Mouse (Mus musculus): Measurements from ENCODE around the gene Rab19.
"Not testable (repeated sequence)": the region's sequence is repeated elsewhere in the genome, so short reads cannot be mapped to it uniquely, and the experiment has no call there.

Rab19 gene

DNA sequence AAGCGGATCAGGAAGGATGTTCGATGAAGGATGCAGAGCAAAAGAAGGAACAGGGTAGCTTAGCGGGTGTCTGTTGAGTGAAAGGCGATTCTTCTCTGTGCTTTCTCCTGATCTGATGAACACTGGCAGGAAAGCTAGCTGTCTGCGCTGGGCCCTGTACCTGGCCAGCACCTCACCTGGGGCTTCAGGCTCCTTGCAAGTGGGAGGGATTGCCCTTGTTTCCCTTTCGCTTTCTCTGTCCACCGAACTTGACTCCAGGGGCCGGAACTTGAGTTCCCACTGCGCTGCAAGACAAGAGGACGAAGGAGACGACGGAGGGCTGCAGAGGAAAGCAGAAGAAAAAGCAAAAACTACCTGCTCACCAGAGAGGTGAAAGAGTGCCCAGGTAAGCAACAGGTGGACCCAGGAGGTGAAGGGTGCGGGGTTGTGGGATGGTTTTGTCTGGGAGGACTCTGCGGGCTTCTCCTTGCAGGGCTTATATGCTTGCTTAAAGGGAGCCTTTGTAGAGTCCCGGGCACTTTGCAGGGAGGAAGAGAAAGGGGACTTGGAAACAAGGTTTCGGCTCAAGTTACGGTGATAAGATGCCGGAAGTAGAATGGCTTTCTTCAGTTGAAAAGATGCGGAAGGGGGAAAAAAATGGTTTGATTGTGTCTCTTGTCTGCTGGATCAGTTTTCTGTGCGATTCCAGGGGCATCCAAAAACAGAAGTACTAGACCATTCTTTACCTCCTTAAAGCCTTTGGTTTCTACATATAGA is at the start of gene Rab19:
Gene Rab19 (plus strand): TSS at position 51 of the 756 bp plus-strand sequence.
- DNase-seq (ENCODE audit: low read depth): peak; percentile 61

DNA sequence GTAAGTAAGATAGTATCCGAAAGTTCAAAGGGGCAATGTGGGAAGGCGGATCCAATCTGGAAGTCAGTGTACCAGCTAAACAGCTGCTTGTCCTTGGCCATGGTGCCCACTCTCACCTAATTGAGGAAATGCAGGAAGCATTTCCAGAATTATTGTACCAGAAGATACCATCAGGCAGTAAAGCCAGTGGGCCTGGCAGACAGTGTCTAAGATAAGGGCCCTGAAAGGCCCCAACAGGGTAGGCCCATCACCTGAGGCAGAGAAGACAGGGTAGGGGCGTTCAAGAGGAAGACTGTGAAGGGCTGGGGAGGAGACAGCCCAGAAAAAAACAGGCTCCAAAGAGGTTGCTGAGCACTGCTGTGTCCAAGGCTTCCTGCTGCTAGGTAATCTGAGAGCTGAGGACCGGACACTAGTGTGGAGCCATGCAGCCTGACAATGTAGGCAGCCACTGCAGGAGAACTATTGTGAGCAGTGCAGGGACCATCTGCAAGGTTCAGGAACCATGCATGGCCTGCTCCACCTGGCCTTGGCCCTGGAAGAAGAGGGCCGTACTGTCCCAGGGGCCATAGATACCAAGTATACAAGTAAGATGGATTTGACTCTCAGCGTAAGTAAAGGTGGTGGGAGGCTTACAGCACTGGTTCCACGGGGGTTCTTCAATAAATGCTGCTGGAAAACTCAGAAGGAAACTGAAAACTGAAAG is 48.8 kb upstream of the Rab19 start:
- DNase-seq (ENCODE audit: low read depth): no peak

DNA sequence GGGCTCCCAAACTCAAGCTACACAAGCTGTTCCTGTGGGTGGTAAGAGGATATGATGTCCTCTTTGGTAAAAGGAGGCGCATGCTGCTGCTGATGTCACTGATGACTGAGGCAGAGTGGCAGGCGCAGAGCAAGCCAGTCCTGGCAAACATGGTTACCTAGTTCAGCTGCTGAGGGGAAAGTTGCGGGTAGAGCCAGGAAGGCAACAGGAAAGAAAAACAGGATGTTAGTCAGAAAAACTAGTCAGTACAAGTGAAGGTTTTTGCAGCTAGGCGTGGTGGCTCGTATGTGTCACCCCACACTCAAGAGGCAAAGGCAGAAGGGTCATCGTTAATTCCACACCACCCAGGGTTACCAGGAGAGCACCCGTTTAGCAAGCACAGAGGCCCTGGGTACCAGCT is 46.8 kb upstream of the Rab19 start:
- peak; percentile 94 for DNase-seq (ENCODE audit: low read depth)

DNA sequence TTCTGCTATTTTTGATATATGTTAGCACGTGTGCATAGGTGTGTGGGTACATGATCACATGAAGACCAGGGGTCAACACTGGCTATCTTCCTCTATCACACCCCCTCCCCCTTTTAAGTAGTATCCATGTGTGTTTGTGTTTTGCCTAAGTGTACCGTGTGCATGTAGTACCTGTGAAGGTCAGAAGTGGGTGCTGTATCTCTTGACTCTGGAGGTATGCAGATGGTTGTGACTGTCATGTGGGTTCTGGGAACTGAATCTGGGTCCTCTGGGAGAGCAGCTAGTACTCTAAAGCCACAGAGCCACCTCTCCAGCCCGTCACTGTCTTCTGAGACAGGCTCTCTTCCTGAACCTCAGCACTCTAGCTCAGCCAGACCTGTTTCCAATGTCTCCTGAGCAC is 46.1 kb upstream of the Rab19 start:
- peak; percentile 56 for DNase-seq (ENCODE audit: low read depth)

DNA sequence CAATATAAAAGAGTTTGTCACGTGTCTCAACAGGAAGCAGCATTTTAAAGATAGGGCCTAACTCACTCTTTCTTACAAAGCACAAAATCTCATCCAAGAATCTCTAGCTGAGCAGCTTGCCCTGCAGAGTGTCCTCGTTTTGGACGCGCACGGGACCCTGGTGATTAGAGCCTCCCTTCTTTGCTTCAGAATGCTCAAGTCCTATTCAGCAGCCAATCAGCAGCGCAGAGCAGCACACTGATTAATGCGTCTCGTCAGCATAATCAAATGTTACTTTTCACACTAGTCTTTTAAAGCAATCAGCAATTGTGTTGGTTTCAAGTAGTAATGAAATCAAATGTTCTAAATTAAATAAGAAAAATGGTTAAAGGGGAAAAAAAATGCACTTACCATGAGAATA is 42.6 kb upstream of the Rab19 start:
- DNase-seq (ENCODE audit: low read depth): no peak

DNA sequence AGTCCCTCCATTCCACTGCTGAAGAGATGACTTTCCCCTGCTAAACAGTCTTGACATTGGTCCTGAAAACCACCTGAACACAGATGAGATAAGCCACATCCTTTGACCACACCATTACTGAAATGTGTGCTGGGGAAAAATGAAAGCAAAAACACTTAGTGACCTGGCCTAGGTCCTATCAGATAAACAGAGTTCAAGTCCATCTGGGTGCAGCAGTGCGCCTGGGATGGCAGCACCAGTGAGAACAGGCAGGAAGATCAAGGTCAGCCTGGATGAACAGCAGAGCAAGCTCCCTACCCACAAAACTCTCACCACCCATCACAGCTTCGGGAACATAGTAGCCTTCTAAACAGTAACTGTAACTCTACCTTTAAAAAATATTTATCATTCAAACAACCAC is 39.2 kb upstream of the Rab19 start:
- DNase-seq (ENCODE audit: low read depth): no peak

DNA sequence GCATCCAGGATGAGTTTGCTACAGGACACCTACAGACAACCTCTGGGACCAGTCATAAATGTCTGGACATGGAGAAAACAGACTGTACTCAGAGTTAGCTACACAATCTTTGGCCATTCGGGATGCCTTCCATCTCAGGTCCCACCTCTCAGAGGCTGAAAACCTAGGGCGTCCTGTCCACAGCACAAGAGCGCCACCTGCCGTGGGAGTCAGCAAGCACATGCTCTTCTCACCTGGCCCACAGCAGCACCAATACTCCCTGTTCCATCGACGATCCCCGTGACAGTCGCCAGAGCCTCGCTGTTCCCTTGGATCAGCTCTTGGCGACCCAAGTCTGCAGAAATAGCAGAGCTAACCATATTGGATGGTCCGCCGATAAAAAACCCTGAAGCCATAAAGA is 37.0 kb upstream of the Rab19 start:
- peak; percentile 91 for DNase-seq (ENCODE audit: low read depth)

DNA sequence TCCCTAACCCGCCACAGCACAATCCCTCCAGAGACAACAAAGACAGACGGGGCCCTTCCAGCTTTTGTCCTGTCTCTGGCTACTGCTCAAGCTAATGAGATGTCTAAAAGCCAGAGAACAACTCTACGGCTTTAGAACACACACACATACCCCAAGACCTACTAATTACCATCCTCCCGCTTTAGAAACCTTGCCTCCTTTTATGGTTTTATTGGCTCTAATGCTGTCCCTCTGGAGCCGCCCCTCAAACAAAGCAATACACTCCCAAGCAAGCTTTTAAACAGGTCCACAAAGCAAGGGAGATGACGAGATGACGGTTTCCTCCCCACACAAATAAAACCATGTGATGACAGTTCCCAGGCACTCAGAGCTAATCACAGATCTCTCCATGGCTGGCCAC is 35.5 kb upstream of the Rab19 start:
- DNase-seq (ENCODE audit: low read depth): no peak

DNA sequence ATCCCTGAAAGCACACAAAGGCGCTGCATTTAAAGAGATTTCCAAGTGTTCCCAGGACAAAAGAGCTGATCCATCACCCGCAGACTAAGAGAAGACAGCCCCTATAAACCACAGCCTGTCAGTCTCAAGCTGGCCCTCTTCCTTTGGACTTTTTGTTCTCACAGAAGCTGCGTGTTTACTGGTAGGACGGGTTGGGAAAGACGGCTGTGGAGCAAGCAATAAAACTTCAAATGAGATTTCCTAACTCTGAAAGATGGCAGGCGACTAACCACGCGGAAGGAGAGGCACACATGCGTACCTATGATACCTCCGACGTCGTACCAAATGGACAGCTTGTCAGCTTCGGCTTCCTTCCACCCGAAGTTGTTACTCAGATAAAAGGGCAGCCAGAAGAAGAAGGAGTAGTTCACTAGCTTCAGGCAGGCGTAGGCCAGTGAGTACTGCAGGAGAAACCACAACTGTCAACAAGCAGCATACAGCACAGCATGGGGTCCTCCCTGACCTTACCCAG is 33.9 kb upstream of the Rab19 start:
- DNase-seq (ENCODE audit: low read depth): peak; percentile 65

DNA sequence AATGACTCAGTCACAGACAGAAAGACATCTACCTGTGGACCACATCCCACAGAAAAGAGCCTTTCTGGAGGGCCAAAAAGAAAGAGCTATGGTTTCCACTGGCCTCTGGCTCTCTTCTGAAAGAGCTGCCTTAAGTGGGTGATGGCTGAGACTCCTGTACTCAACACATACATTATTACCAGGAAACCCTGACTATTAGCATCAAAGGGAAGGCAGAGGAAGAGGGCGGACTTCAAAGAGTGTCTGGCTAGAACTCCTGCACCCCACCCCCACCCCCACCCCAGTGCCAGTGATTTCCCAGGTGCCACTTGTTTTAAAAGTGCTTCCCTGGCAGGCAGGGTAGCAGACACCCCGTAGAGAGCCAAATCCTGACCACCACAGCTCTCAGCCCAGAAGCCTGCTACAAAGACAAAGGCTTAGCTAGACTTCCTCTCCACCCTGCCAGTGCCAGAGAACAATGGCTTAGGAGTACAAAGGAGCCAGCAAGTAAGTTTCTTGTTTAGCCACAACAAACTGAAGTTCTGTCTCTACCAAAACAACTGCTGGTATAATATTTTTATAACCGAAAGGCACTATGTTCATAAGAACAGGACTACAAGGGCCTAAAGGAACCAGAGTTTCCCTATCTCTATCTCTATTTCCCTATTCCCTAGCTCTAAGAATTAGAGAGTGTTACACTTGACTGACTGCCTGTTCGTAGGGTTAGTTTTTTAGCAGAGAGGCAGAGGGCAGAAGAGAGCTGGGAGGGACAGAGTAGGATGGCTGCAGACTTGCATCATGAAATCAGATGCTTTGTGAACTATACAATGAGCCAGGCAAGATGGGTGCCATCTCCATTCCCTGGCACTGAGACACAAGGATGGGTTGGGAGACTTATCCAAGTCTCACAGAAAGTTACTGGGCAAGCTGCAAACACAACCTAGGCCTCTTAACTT is 32.8 kb upstream of the Rab19 start:
- DNase-seq (ENCODE audit: low read depth): peak; percentile 74

DNA sequence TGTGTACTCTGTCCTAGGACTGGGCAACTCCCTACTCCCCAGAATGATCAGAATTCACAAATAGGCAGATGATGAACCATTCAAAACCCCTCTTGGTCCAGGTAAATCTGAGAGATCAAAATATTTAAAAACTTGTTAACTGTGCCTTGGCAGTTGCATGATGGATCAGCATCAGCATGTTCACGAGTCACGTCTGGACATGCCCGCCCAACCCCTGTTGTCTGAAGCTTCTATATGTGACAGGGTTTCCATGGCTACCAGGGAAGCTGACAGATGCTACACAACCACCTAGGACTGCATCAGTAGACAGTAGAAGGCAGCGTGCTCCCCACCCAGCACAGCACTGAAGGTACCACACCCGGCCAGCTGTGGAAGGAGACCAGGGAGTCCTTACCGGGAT is 32.0 kb upstream of the Rab19 start:
- no peak for DNase-seq (ENCODE audit: low read depth)

DNA sequence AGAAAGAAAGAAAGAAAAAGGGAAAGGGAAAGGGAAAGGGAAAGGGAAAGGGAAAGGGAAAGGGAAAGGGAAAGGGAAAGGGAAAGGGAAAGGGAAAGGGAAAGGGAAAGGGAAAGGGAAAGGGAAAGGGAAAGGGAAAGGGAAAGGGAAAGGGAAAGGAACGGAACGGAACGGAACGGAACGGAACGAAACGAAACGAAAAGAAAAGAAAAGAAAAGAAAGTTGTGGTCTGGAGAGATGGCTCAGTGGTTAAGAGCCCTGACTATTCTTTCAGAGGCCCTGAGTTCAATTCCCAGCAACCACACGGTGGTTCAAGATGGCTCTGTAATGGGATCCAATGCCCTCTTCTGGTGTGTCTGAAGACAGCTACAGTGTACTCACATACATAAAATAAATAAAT is 21.8 kb upstream of the Rab19 start:
- DNase-seq (ENCODE audit: low read depth): not testable (repeated sequence)

DNA sequence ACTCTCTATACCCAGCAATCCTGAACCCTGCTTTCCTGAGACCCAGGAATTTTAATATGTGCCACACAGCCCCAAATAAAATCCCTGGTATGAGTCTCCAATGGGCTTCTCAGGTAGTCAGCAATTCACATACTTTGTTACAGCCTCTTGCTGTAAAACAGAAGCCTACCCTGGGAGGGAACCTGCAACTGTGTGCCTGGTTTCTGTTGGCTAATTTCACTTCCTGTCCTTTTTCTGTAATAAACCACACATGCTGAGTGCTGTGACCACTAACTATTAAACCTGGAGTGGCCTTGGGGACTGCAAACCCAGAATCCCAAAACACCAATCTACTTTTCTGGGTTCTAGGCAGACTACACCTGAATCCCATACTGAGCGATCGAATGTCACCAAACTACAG is 18.3 kb upstream of the Rab19 start:
- DNase-seq (ENCODE audit: low read depth): no peak

DNA sequence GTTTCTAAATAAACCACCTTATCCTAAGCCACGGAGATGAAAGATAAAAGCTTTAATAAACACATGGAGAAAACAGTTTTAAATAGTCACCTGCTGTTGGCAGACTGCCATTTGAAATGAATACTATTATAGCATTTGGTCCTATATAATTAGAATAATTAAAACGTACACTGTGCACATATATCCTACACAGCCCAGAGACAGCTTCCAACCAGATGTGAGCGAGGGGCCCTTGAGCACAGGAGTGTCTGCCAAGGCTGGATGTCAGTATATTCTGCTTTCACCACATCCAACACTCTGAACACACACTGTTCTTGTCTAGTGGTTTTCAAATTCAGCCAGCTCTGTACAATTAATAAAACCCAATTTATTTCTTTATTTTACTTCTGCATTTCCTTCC is 11.3 kb upstream of the Rab19 start:
- DNase-seq (ENCODE audit: low read depth): no peak

DNA sequence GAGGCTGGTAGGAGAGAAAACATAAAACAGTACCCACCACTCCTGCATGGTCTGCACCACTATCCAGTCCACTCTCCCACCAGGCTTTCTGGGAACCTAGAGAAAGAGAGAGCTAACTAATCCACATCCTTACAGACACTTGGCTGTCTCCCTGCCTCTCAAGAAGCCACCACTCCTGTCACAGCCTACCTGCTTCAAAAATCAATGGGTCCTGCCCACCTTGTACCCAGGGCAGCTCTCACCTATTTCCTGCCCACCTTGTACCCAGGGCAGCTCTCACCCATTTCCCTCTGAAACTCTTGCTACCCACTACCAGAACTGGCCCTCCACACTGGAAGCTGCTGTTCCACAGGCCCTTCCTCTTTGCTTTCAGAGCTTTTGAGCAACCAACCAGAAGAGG is 8.9 kb upstream of the Rab19 start:
- no peak for DNase-seq (ENCODE audit: low read depth)

DNA sequence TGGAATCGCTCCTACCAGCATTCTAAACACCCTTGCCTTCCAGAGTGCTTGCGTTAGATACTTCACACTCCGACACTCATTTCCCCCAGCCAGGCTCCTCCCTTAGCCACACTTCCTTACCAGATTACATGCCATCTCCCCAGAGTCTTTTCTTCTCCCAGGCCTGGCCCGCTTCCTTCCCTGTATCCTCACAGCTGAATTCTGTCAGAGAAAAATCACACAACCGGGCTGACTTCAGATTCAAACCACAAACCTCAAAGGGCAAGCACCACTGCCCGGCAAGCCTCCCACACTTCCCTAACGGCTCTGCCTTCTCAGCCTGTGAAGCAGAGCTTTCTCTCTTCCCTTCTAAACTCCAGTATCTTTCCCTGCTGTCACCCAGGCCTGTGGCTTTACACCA is 8.2 kb upstream of the Rab19 start:
- peak; percentile 29 for DNase-seq (ENCODE audit: low read depth)

DNA sequence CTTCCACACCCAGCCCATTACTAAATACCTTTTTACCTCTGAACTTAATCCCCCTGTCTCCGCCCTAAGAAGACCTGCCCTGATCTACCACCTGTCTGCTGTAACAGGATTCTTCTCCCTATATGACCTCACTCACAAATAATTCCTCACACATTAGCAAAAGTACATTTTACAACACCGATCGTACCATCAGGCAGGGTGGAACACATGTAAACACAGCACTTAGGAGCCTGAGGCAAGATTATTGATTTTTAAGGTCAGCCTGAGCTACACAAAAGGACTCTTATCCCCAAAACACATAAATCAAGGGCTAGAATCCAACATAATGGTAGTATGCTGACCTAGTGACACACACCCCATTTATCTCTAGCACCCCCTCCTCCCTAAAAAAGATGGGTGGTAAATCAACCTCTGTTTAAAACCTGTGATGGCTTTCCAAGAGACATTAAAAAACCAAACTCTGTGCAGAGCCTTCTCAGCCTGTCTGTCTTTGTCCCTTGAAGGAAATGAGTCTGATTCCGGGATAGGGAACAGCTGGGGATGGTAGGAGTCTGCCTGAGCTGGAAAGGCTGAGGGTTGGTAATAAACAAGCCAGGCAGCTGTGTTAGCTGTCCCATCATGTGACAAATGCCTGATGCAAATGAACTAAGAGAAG is 7.5 kb upstream of the Rab19 start:
- no peak for DNase-seq (ENCODE audit: low read depth)

DNA sequence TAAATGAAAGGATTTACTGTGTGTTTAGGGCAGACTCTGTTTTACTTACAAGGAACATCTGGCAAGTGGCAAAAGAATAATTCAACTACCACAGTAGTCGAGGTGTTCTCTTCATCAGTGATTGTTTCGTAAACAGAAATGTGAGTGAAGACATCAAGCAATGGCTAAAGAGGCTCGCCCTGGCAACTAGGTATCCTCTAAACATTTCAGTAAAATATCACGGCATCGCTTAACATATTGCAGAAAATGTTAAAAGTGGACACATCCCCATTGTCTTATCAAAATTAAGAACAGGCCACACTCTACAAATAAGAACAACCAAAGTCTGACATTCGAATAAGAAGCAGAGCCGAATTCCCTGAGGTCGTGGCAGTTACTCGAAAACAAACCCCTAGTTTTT is 4.2 kb upstream of the Rab19 start:
- peak; percentile 32 for DNase-seq (ENCODE audit: low read depth)

DNA sequence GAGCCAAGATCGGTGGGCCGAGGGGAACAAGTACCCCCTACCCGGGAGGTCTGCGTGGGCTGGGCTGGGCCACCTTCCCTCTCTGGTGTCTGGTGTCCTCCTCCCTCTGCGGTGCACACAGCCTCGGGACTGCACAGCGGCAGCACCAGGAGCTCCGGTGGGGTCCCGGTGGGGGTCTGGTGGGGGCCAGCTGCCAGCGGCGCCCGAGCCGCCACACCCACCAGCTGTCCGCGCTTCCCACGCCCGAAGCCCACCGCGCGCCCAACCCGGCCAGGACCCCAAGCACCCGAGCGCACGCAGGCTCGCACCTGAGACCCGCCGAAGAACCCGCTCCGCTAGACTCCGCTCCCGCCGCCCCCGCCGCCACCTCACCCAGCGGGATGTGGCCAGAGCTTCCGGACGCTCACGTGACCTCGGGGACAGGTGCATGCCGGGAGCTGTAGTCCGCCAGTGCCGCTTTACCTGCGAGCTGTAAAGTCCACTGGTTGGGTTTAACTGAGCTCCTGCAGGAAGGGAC is 3.6 kb upstream of the Rab19 start, which contains the start of gene Slc37a3:
Gene Slc37a3 (minus strand): TSS at position 365 of the 517 bp plus-strand sequence.
- peak; percentile 85 for DNase-seq (ENCODE audit: low read depth)

DNA sequence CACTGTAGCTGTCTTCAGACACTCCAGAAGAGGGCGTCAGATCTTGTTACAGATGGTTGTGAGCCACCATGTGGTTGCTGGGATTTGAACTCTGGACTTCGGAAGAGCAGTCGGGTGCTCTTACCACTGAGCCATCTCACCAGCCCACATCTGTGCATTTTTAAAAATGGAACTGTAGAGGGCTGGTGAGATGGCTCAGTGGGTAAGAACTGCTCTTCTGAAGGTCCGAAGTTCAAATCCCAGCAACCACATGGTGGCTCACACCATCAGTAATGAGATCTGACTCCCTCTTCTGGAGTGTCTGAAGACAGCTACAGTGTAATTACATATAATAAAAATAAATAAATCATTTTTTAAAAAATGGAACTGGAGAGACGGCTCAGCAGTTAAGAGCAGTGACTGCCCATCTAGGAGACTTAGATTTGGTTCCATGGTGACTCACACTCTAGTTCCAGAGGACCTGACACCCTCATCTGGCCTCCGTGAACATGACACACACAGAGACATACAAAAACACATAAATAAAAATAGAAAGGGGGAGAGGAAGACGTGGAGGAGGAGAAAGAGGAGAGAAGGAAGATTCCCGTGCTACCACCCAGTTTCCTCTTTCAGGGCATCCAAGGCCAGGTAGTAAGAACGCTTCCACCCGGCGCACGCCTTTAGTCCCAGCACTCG is 2.7 kb upstream of the Rab19 start:
- not testable (repeated sequence) for DNase-seq (ENCODE audit: low read depth)

DNA sequence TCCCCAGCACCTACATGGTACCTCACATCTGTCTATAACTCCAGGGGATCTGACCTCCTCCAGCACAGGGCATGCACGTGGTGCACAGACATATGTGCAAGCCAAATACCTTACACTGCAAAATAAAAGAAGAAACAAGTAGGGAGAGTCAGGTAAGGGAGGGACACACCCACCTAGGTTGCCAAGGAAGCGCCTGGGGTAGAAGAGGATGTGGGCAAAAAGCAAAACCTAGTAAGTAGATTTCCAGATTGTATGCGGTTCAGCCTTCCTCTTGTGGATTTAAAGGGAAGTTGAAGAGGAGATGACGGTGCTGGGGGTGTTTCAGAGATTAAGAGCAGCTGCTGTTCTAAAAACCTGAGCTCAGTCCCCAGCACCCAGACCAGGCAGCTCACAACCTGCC is 1.8 kb upstream of the Rab19 start:
- peak; percentile 89 for DNase-seq (ENCODE audit: low read depth)
